Mouse (Mus musculus): Measurements from ENCODE around the gene Myo1f. TPM values are rescaled to one million over a fixed set of nuclear protein-coding genes. Genes with fewer than 3 reads are reported as not detected.

Myo1f gene
- total and polyA plus RNA-seq, 3 experiments: 13.6 to 27.5 (median 19.5) TPM

DNA sequence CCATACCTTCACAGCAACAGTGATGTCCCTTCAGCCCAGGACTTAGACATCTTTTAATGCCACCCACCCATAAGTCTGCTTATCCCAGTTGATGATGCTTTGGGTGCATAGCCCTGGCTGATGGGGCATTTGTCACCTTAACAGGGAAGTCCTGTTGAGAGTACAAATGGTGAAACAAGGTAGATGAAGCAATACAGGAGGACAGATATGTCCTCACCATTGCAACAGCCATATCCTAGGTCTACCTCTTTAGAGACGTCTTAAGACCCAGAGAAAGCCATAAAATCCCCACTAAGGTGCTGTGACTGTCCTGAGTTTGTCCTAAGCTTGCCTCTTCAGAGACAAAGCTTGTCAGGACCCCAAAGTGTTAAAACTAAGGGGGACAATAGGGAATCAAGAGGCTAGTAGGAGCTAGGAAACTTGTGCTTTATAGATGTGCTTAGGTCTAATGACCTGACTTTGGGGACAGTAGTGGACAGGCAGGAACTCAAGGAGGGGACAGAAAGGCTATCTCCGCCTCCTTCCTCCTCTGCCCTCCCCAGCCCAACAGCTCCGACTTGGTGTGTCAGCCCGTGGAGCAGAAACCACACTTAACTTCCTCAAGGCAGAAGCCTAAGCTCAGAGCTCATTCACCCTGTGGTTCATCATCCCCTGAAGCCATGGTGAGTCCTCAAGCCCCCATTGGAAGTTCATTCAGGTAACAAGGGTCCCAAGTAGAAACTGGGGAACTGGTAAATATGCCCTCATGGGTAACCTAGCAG lies 82.2 kb downstream of the Myo1f start, which contains the start of gene Pram1:
TSS of gene Pram1 (plus strand) at position 541 of the 761 bp plus-strand sequence.
- no peak within 1 kb of the TSS for H3K4me2 ChIP-seq (ENCODE audit: insufficient read depth, low read depth, poor library complexity, severe bottlenecking)
- dilution Hi-C loops (cut with MboI; ENCODE audit: extremely low pct_ligation_motif_present, extremely low pct_unique_long_range_greater_than_20kb, low sequenced_read_pairs): no loop called here
- peaks cover 0 to 25% of the 10 kb centered on the region in 2 experiments; a peak in 2 of 4 replicates for H3K4me1 ChIP-seq (ENCODE audit: control insufficient read depth in 1 of 2, insufficient read depth in 2 of 2)
- H3K79me2 ChIP-seq (replicated peaks; ENCODE audit: control insufficient read depth, extremely low read depth, insufficient read depth, poor library complexity, severe bottlenecking): no peaks in the 10 kb centered on the region
- no peak for TF ChIP-seq ZNF384 (IDR thresholded peaks at IDR 0.05; ENCODE audit: low read depth, low read length)
- no peak for TF ChIP-seq UBTF (IDR thresholded peaks at IDR 0.05; ENCODE audit: low read depth, low read length)
- TF ChIP-seq ZC3H11A (IDR thresholded peaks at IDR 0.05; ENCODE audit: low read depth, low read length): no peak
- TF ChIP-seq CTCF (conservative IDR thresholded peaks at IDR 0.05 in 1 of 2, IDR thresholded peaks at IDR 0.05 in 1 of 2; ENCODE audit: low read depth in 2 of 2, low read length in 2 of 2): no peak
- TF ChIP-seq MAX (IDR thresholded peaks at IDR 0.05; ENCODE audit: low read length): no peak
- TF ChIP-seq PAX5 (IDR thresholded peaks at IDR 0.05; ENCODE audit: low read length): no peak
- TF ChIP-seq BHLHE40 (IDR thresholded peaks at IDR 0.05; ENCODE audit: low read depth, low read length): no peak
- TF ChIP-seq NELFE (IDR thresholded peaks at IDR 0.05; ENCODE audit: low read depth, low read length): no peak
- TF ChIP-seq CHD1 (IDR thresholded peaks at IDR 0.05; ENCODE audit: low read depth, low read length): no peak
- TF ChIP-seq SMC3 (IDR thresholded peaks at IDR 0.05; ENCODE audit: low read depth, low read length): no peak
- no peak for TF ChIP-seq ETS1 (conservative IDR thresholded peaks at IDR 0.05; ENCODE audit: low read depth, low read length)
- TF ChIP-seq KAT2A (IDR thresholded peaks at IDR 0.05; ENCODE audit: insufficient replicate concordance, low read length): no peak
- TF ChIP-seq TBP (conservative IDR thresholded peaks at IDR 0.05; ENCODE audit: low read depth, low read length): no peak
- TF ChIP-seq ZMIZ1 (IDR thresholded peaks at IDR 0.05; ENCODE audit: low read depth, low read length): no peak
- no peak for TF ChIP-seq IRF4 (IDR thresholded peaks at IDR 0.05; ENCODE audit: low read depth, low read length)
- no peak for TF ChIP-seq JUN (IDR thresholded peaks at IDR 0.05; ENCODE audit: insufficient read depth, low read depth, low read length)
- TF ChIP-seq MYC (IDR thresholded peaks at IDR 0.05; ENCODE audit: low read depth, low read length): no peak
- no peak for TF ChIP-seq JUND (conservative IDR thresholded peaks at IDR 0.05; ENCODE audit: low read depth, low read length)
- H3K4me3 ChIP-seq (replicated peaks in 1 of 3; ENCODE audit: low read depth in 2 of 3, low read length in 2 of 3, poor library complexity in 1 of 3): no peak within 1 kb of the TSS
- no peak within 1 kb of the TSS for H3K9ac ChIP-seq (ENCODE audit: insufficient read depth, low read depth)
- in situ Hi-C loops (cut with MboI; ENCODE audit: low pct_ligation_motif_present, low pct_unique_long_range_greater_than_20kb, low sequenced_read_pairs): no loop called here
- H3K27me3 ChIP-seq (replicated peaks): no peaks in the 10 kb centered on the region
- no peak for DNase-seq (ENCODE audit: extremely low read depth)
- H3K9me3 ChIP-seq (replicated peaks; ENCODE audit: low read length): no peaks in the 10 kb centered on the region
- peaks cover 16 to 80% of the 10 kb centered on the region in 2 experiments for H3K36me3 ChIP-seq (replicated peaks in 1 of 2; ENCODE audit: control insufficient read depth in 1 of 2, insufficient read depth in 1 of 2, low read length in 1 of 2)
- H3K27ac ChIP-seq (ENCODE audit: insufficient read depth, low read depth): no peak within 1 kb of the TSS

DNA sequence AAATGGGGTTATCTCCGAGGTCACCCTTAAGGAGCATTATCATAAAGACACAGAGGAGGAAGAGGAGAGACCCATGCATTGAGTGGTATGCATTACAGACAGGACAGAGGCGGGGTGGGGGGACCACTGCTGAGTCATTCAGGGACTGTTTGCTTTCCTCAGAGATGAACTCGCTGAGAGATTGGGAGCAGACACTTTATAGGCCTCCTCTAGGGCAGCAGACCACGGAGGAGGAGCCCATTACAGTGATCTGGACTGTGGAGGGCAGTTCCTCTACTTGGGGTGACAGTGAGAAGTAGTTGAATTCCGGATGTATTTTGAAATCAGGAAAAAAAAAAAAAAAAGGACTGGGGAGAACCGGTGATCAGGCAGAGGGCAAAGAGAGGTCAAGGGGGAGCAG lies 84.2 kb downstream of the Myo1f start:
- DNase-seq (ENCODE audit: extremely low read depth): no peak
- Histone ChIP-seq H3K79me2 (replicated peaks; ENCODE audit: control insufficient read depth, extremely low read depth, insufficient read depth, poor library complexity, severe bottlenecking) (no peaks in the 10 kb centered on the region), H3K27ac (ENCODE audit: insufficient read depth, low read depth) (no peak overlapping the region), H3K36me3 (replicated peaks in 1 of 2; ENCODE audit: control insufficient read depth in 1 of 2, insufficient read depth in 1 of 2, low read length in 1 of 2) (peaks cover 26 to 81% of the 10 kb centered on the region in 2 experiments), H3K4me3 (replicated peaks in 1 of 3; ENCODE audit: low read depth in 2 of 3, low read length in 2 of 3, poor library complexity in 1 of 3) (no peak overlapping the region), H3K4me1 (ENCODE audit: control insufficient read depth in 1 of 2, insufficient read depth in 2 of 2) (peaks cover 0 to 25% of the 10 kb centered on the region in 2 experiments; a peak in 2 of 4 replicates), H3K27me3 (replicated peaks) (no peaks in the 10 kb centered on the region), H3K9me3 (replicated peaks; ENCODE audit: low read length) (no peaks in the 10 kb centered on the region), H3K9ac (ENCODE audit: insufficient read depth, low read depth) (no peak overlapping the region), H3K4me2 (ENCODE audit: insufficient read depth, low read depth, poor library complexity, severe bottlenecking) (no peak overlapping the region)
- dilution Hi-C loops (cut with MboI; ENCODE audit: extremely low pct_ligation_motif_present, extremely low pct_unique_long_range_greater_than_20kb, low sequenced_read_pairs): no loop called here
- in situ Hi-C loops (cut with MboI; ENCODE audit: low pct_ligation_motif_present, low pct_unique_long_range_greater_than_20kb, low sequenced_read_pairs): no loop called here
- TF ChIP-seq ZKSCAN1 (IDR thresholded peaks at IDR 0.05; ENCODE audit: borderline replicate concordance, low read depth, low read length): no peak
- TF ChIP-seq NRF1 (IDR thresholded peaks at IDR 0.05; ENCODE audit: low read depth, low read length): no peak
- no peak for TF ChIP-seq ZMIZ1 (IDR thresholded peaks at IDR 0.05; ENCODE audit: low read depth, low read length)
- no peak for TF ChIP-seq RAD21 (IDR thresholded peaks at IDR 0.05; ENCODE audit: low read depth, low read length)
- TF ChIP-seq ETS1 (conservative IDR thresholded peaks at IDR 0.05; ENCODE audit: low read depth, low read length): no peak
- TF ChIP-seq SIN3A (IDR thresholded peaks at IDR 0.05; ENCODE audit: low read length): no peak
- no peak for TF ChIP-seq POLR2AphosphoS2 (IDR thresholded peaks at IDR 0.05; ENCODE audit: low read depth, low read length)
- TF ChIP-seq JUN (IDR thresholded peaks at IDR 0.05; ENCODE audit: insufficient read depth, low read depth, low read length): no peak
- no peak for TF ChIP-seq RCOR1 (conservative IDR thresholded peaks at IDR 0.05; ENCODE audit: low read depth, low read length)
- TF ChIP-seq CHD1 (IDR thresholded peaks at IDR 0.05; ENCODE audit: low read depth, low read length): no peak
- TF ChIP-seq BHLHE40 (IDR thresholded peaks at IDR 0.05; ENCODE audit: low read depth, low read length): no peak
- TF ChIP-seq EP300 (IDR thresholded peaks at IDR 0.05; ENCODE audit: low read length): no peak
- no peak for TF ChIP-seq MYC (IDR thresholded peaks at IDR 0.05; ENCODE audit: low read depth, low read length)
- TF ChIP-seq IRF4 (IDR thresholded peaks at IDR 0.05; ENCODE audit: low read depth, low read length): no peak
- TF ChIP-seq TCF12 (IDR thresholded peaks at IDR 0.05; ENCODE audit: low read depth, low read length): no peak

All from CH12.LX (cell line).